Mouse (Mus musculus): ENCODE results near the gene Lhfp. TPM values are rescaled to one million over a fixed set of nuclear protein-coding genes. Genes with fewer than 3 reads are reported as not detected.

The Lhfp gene
- polyA plus RNA-seq, 1 experiment from 2014 or later: 72.3 TPM

- Histone ChIP-seq H3K36me3 (no peaks in the 10 kb centered on the region), H3K4me3 (replicated peaks) (no peak overlapping the region), H3K27me3 (no peaks in the 10 kb centered on the region), H3K4me1 (peaks cover 25% of the 10 kb centered on the region), H3K27ac (replicated peaks) (0 out of 2 replicates have a peak overlapping the region, but pooled peaks have one; percentile 9), H3K9ac (no peak overlapping the region), H3K4me2 (replicated peaks) (no peak overlapping the region), H3K9me3 (replicated peaks) (no peaks in the 10 kb centered on the region)
- 52% methylated on average over 13 of the region's 13 CpGs for WGBS
- no peak for ATAC-seq (ENCODE audit: insufficient number of reproducible peaks, low FRiP score, low TSS enrichment, low read depth)
Measured at GRCm38 (mm10) chr3:53065267-53066094, 24.2 kb downstream of the Lhfp start.

GRCm38 (mm10) chr3:53066095-53066372 is 24.7 kb downstream of the Lhfp start:
- Histone ChIP-seq H3K9ac (no peak overlapping the region), H3K9me3 (replicated peaks) (no peaks in the 10 kb centered on the region), H3K4me2 (replicated peaks) (no peak overlapping the region), H3K27ac (replicated peaks) (0 out of 2 replicates have a peak overlapping the region, but pooled peaks have one; percentile 9), H3K36me3 (no peaks in the 10 kb centered on the region), H3K4me1 (peaks cover 25% of the 10 kb centered on the region), H3K4me3 (replicated peaks) (no peak overlapping the region), H3K27me3 (no peaks in the 10 kb centered on the region)
- WGBS: 36% methylated on average over 4 of the region's 4 CpGs
- ATAC-seq (ENCODE audit: insufficient number of reproducible peaks, low FRiP score, low TSS enrichment, low read depth): no peak

GRCm38 (mm10) chr3:53068399-53068798 is 27.1 kb downstream of the Lhfp start:
- H3K4me2 ChIP-seq (replicated peaks): no peak overlapping the region
- no peaks in the 10 kb centered on the region for H3K9me3 ChIP-seq (replicated peaks)
- H3K4me3 ChIP-seq (replicated peaks): no peak overlapping the region
- H3K4me1 ChIP-seq: peaks cover 22% of the 10 kb centered on the region
- no peak overlapping the region for H3K27ac ChIP-seq (replicated peaks)
- no peak for ATAC-seq (ENCODE audit: insufficient number of reproducible peaks, low FRiP score, low TSS enrichment, low read depth)
- WGBS: 85% methylated on average over 5 of the region's 5 CpGs
- H3K36me3 ChIP-seq: no peaks in the 10 kb centered on the region
- no peak overlapping the region for H3K9ac ChIP-seq
- H3K27me3 ChIP-seq: no peaks in the 10 kb centered on the region

- WGBS: 91% methylated on average over 4 of the region's 4 CpGs
- no peaks in the 10 kb centered on the region for H3K9me3 ChIP-seq (replicated peaks)
- H3K36me3 ChIP-seq: no peaks in the 10 kb centered on the region
- H3K27me3 ChIP-seq: no peaks in the 10 kb centered on the region
- no peaks in the 10 kb centered on the region for H3K4me1 ChIP-seq
- no peak overlapping the region for H3K27ac ChIP-seq (replicated peaks)
- ATAC-seq (ENCODE audit: insufficient number of reproducible peaks, low FRiP score, low TSS enrichment, low read depth): no peak
- no peak overlapping the region for H3K4me3 ChIP-seq (replicated peaks)
- H3K4me2 ChIP-seq (replicated peaks): no peak overlapping the region
- H3K9ac ChIP-seq: no peak overlapping the region
Measured at GRCm38 (mm10) chr3:53074264-53074663, 32.9 kb downstream of the Lhfp start.

GRCm38 (mm10) chr3:53074761-53075160 is 33.4 kb downstream of the Lhfp start:
- H3K27me3 ChIP-seq: no peaks in the 10 kb centered on the region
- ATAC-seq (ENCODE audit: insufficient number of reproducible peaks, low FRiP score, low TSS enrichment, low read depth): no peak
- H3K4me1 ChIP-seq: no peaks in the 10 kb centered on the region
- H3K9me3 ChIP-seq (replicated peaks): no peaks in the 10 kb centered on the region
- no peaks in the 10 kb centered on the region for H3K36me3 ChIP-seq
- no peak overlapping the region for H3K4me3 ChIP-seq (replicated peaks)
- WGBS: 85% methylated on average over 3 of the region's 3 CpGs
- H3K4me2 ChIP-seq (replicated peaks): no peak overlapping the region
- no peak overlapping the region for H3K27ac ChIP-seq (replicated peaks)
- no peak overlapping the region for H3K9ac ChIP-seq

GRCm38 (mm10) chr3:53080286-53080685 is 39.0 kb downstream of the Lhfp start:
- no peaks in the 10 kb centered on the region for H3K36me3 ChIP-seq
- no peak overlapping the region for H3K9ac ChIP-seq
- H3K4me3 ChIP-seq (replicated peaks): no peak overlapping the region
- 84% methylated on average over 6 of the region's 6 CpGs for WGBS
- no peaks in the 10 kb centered on the region for H3K4me1 ChIP-seq
- no peak overlapping the region for H3K4me2 ChIP-seq (replicated peaks)
- ATAC-seq (ENCODE audit: insufficient number of reproducible peaks, low FRiP score, low TSS enrichment, low read depth): no peak
- H3K27ac ChIP-seq (replicated peaks): no peak overlapping the region; the same call in 1 of the 2 replicates
- H3K27me3 ChIP-seq: no peaks in the 10 kb centered on the region
- no peaks in the 10 kb centered on the region for H3K9me3 ChIP-seq (replicated peaks)

- Histone ChIP-seq H3K27ac (replicated peaks) (no peak overlapping the region; the same call in 1 of the 2 replicates), H3K27me3 (no peaks in the 10 kb centered on the region), H3K4me2 (replicated peaks) (no peak overlapping the region), H3K4me1 (no peaks in the 10 kb centered on the region), H3K9me3 (replicated peaks) (no peaks in the 10 kb centered on the region), H3K9ac (no peak overlapping the region), H3K36me3 (no peaks in the 10 kb centered on the region), H3K4me3 (replicated peaks) (no peak overlapping the region)
- WGBS: 87% methylated on average over 8 of the region's 8 CpGs
- no peak for ATAC-seq (ENCODE audit: insufficient number of reproducible peaks, low FRiP score, low TSS enrichment, low read depth)
Measured at GRCm38 (mm10) chr3:53080710-53081109, 39.4 kb downstream of the Lhfp start.

GRCm38 (mm10) chr3:53083717-53084116 is 42.4 kb downstream of the Lhfp start:
- no peak overlapping the region for H3K9ac ChIP-seq
- no peaks in the 10 kb centered on the region for H3K27me3 ChIP-seq
- H3K4me2 ChIP-seq (replicated peaks): no peak overlapping the region
- no peak overlapping the region for H3K27ac ChIP-seq (replicated peaks)
- no peaks in the 10 kb centered on the region for H3K36me3 ChIP-seq
- peaks cover 4% of the 10 kb centered on the region for H3K4me1 ChIP-seq
- H3K9me3 ChIP-seq (replicated peaks): no peaks in the 10 kb centered on the region
- H3K4me3 ChIP-seq (replicated peaks): no peak overlapping the region
- ATAC-seq (ENCODE audit: insufficient number of reproducible peaks, low FRiP score, low TSS enrichment, low read depth): no peak
- 82% methylated on average over 5 of the region's 5 CpGs for WGBS

GRCm38 (mm10) chr3:53084806-53085205 is 43.5 kb downstream of the Lhfp start:
- Histone ChIP-seq H3K4me1 (peaks cover 4% of the 10 kb centered on the region), H3K27ac (replicated peaks) (no peak overlapping the region), H3K27me3 (no peaks in the 10 kb centered on the region), H3K9ac (no peak overlapping the region), H3K4me3 (replicated peaks) (no peak overlapping the region), H3K36me3 (no peaks in the 10 kb centered on the region), H3K4me2 (replicated peaks) (no peak overlapping the region), H3K9me3 (replicated peaks) (no peaks in the 10 kb centered on the region)
- no peak for ATAC-seq (ENCODE audit: insufficient number of reproducible peaks, low FRiP score, low TSS enrichment, low read depth)
- WGBS: 80% methylated on average over 8 of the region's 8 CpGs

GRCm38 (mm10) chr3:53086481-53087155 is 45.3 kb downstream of the Lhfp start:
- ATAC-seq (ENCODE audit: insufficient number of reproducible peaks, low FRiP score, low TSS enrichment, low read depth): no peak
- H3K27ac ChIP-seq (replicated peaks): no peak overlapping the region
- no peak overlapping the region for H3K4me2 ChIP-seq (replicated peaks)
- H3K27me3 ChIP-seq: no peaks in the 10 kb centered on the region
- peaks cover 4% of the 10 kb centered on the region for H3K4me1 ChIP-seq
- WGBS: 75% methylated on average over 7 of the region's 7 CpGs
- no peak overlapping the region for H3K9ac ChIP-seq
- H3K9me3 ChIP-seq (replicated peaks): no peaks in the 10 kb centered on the region
- H3K4me3 ChIP-seq (replicated peaks): no peak overlapping the region
- H3K36me3 ChIP-seq: no peaks in the 10 kb centered on the region

GRCm38 (mm10) chr3:53087156-53087805 is 46.0 kb downstream of the Lhfp start:
- Histone ChIP-seq H3K27ac (replicated peaks) (no peak overlapping the region), H3K4me2 (replicated peaks) (no peak overlapping the region), H3K9ac (no peak overlapping the region), H3K4me3 (replicated peaks) (no peak overlapping the region), H3K4me1 (peaks cover 4% of the 10 kb centered on the region), H3K27me3 (no peaks in the 10 kb centered on the region), H3K9me3 (replicated peaks) (no peaks in the 10 kb centered on the region), H3K36me3 (no peaks in the 10 kb centered on the region)
- 43% methylated on average over 8 of the region's 8 CpGs for WGBS
- ATAC-seq (ENCODE audit: insufficient number of reproducible peaks, low FRiP score, low TSS enrichment, low read depth): no peak
